Mouse (Mus musculus) adrenal gland, adult 18-20 months (tissue): Measurements from ENCODE around the gene Umps. TPM values are rescaled to one million over a fixed set of nuclear protein-coding genes. Genes with fewer than 3 reads are reported as not detected.
A peak's percentile ranks its signal among the peaks of the same experiment; 100 is the strongest.

Experiments used
- DNase-seq, 2 experiments: peaks; one replicate each; pipeline ENCODE4 v3.0.0; 2021 to 2022; ENCODE audit warnings: low spot score in 2 of 2
- long read RNA-seq, 2 experiments: library from polyadenylated mRNA; stranded (forward); transcript quantifications; one replicate each; pipeline ENCODE4 v2.0.0; 2021
- total RNA-seq, 2 experiments: library from RNA; stranded (reverse); gene quantifications; 1 replicate in 1 of 2; 2 replicates in 1 of 2; pipeline ENCODE4 v1.2.3; 2021

The Umps gene
- 10 to 100 TPM; 49.1 TPM for total RNA-seq
- long read RNA-seq, experiment 1, transcript Umps-201 (6 exons, 3,484 nt) = major isoform, 83 of 89 reads
- long read RNA-seq, experiment 1, partial matches to known transcripts = 1 of 89 reads
- long read RNA-seq, experiment 1, other reads (novel, unspliced or antisense) = 3 of 89 reads
- long read RNA-seq, experiment 2, transcript Umps-201 (6 exons, 3,484 nt) = major isoform, 155 of 179 reads
- long read RNA-seq, experiment 2, partial matches to known transcripts = 7 of 179 reads
- long read RNA-seq, experiment 2, other reads (novel, unspliced or antisense) = 13 of 179 reads

- DNase-seq = peak; percentile 81 to 87
These were observed at the start of gene Umps for GRCm38 (mm10) chr16:33966538-33967282. Umps (minus strand) TSS chr16:33967038.

GRCm38 (mm10) chr16:34011991-34012845 lies 45.4 kb upstream of the Umps start:
- DNase-seq = no peak

- no peak for DNase-seq
These were observed 42.7 kb upstream of the Umps start for GRCm38 (mm10) chr16:34009567-34009966.

- no peak for DNase-seq
These were observed 39.1 kb upstream of the Umps start for GRCm38 (mm10) chr16:34005986-34006385.

GRCm38 (mm10) chr16:34004128-34004578 lies 37.3 kb upstream of the Umps start:
- DNase-seq = peak in 1 of 2 experiments; percentile 18

- peak in 1 of 2 experiments; percentile 2 for DNase-seq
These were observed 36.8 kb upstream of the Umps start for GRCm38 (mm10) chr16:34003566-34004127.

GRCm38 (mm10) chr16:34000715-34001114 lies 33.9 kb upstream of the Umps start:
- DNase-seq = no peak

GRCm38 (mm10) chr16:33999388-33999787 lies 32.5 kb upstream of the Umps start:
- peak; percentile 17 to 35 for DNase-seq

GRCm38 (mm10) chr16:33998011-33998410 lies 31.2 kb upstream of the Umps start:
- DNase-seq = no peak

- peak; percentile 42 to 48 for DNase-seq
These were observed 29.2 kb upstream of the Umps start for GRCm38 (mm10) chr16:33996030-33996429.

GRCm38 (mm10) chr16:33995496-33995895 lies 28.7 kb upstream of the Umps start:
- no peak for DNase-seq

GRCm38 (mm10) chr16:33994321-33994720 lies 27.5 kb upstream of the Umps start:
- DNase-seq = no peak

- DNase-seq = peak in 1 of 2 experiments; percentile 5
These were observed 23.9 kb upstream of the Umps start for GRCm38 (mm10) chr16:33990712-33991111.

GRCm38 (mm10) chr16:33989106-33989505 lies 22.3 kb upstream of the Umps start:
- no peak for DNase-seq

GRCm38 (mm10) chr16:33988358-33989012 lies 21.6 kb upstream of the Umps start:
- DNase-seq = peak; percentile 65 to 66

- peak in 1 of 2 experiments; percentile 10 for DNase-seq
These were observed 20.2 kb upstream of the Umps start for GRCm38 (mm10) chr16:33986993-33987392.

GRCm38 (mm10) chr16:33985372-33985771 lies 18.5 kb upstream of the Umps start:
- peak in 1 of 2 experiments; percentile 6 for DNase-seq

- DNase-seq = no peak
These were observed 16.9 kb upstream of the Umps start for GRCm38 (mm10) chr16:33983712-33984111.

- DNase-seq = no peak
These were observed 13.0 kb upstream of the Umps start for GRCm38 (mm10) chr16:33979855-33980254.

GRCm38 (mm10) chr16:33967283-33967640 lies 424 bp upstream of the Umps start:
- DNase-seq = no peak
